Mouse (Mus musculus): ENCODE measurements at regions not wholly inside any gene's neighbourhood (a gene's known extent, or its start where the extent isn't known, plus 50 kb on each side); places are given as distances from the start of the nearest gene placed in this dataset.

GRCm38 (mm10) chr3:52557296-52557695, 289.2 kb downstream of the Foxo1 start:
- TF ChIP-seq CTCF (IDR thresholded peaks at IDR 0.05; ENCODE audit: low read depth, low read length): no peak
- no peak for TF ChIP-seq GATA1 (IDR thresholded peaks at IDR 0.05; ENCODE audit: borderline replicate concordance, low read length)
- no peak for TF ChIP-seq TAL1 (conservative IDR thresholded peaks at IDR 0.05; ENCODE audit: low read depth, low read length)
- TF ChIP-seq GATA2 (IDR thresholded peaks at IDR 0.05; ENCODE audit: borderline replicate concordance, low read depth, low read length): no peak
